Mouse (Mus musculus) ES-Bruce4 (cell line): Measurements from ENCODE around the gene Slc25a39. TPM values are rescaled to one million over a fixed set of nuclear protein-coding genes. Genes with fewer than 3 reads are reported as not detected.

Experiments
- H3K27ac ChIP-seq: 2 replicates; pipeline ENCODE4 v1.5.1; 2012; ENCODE audit warnings: low read length, inconsistent platforms; ENCODE audit not compliant: insufficient read depth
- H3K27me3 ChIP-seq: 2 replicates; pipeline ENCODE4 v1.6.1; 2012; ENCODE audit warnings: mild to moderate bottlenecking, low read length, inconsistent platforms; ENCODE audit not compliant: control insufficient read depth, poor library complexity, insufficient read depth, severe bottlenecking
- H3K36me3 ChIP-seq: 2 replicates; pipeline ENCODE4 v1.6.1; 2012; ENCODE audit warnings: inconsistent platforms, mild to moderate bottlenecking, low read length, moderate library complexity; ENCODE audit not compliant: control insufficient read depth, poor library complexity, insufficient read depth, severe bottlenecking
- H3K4me1 ChIP-seq: one replicate; pipeline ENCODE4 v1.8.1; 2011; ENCODE audit warnings: low read length; ENCODE audit not compliant: control insufficient read depth, insufficient read depth
- H3K4me3 ChIP-seq: 2 replicates; pipeline ENCODE4 v1.5.1; 2011; ENCODE audit warnings: low read depth, mild to moderate bottlenecking, low read length
- H3K9ac ChIP-seq: 2 replicates; pipeline ENCODE4 v1.6.1; 2012; ENCODE audit warnings: low read depth, mild to moderate bottlenecking, inconsistent platforms; ENCODE audit not compliant: poor library complexity, severe bottlenecking
- H3K9me3 ChIP-seq: replicated peaks from 2 replicates; pipeline ENCODE4 v1.6.1; 2012; ENCODE audit warnings: mild to moderate bottlenecking, low read length, inconsistent platforms; ENCODE audit not compliant: control insufficient read depth, poor library complexity, insufficient read depth, severe bottlenecking
- CTCF ChIP-seq: IDR thresholded peaks from one replicate; pipeline ENCODE4 v1.8.1; 2011; ENCODE audit warnings: low read depth, low read length
- EP300 ChIP-seq: IDR thresholded peaks from 2 replicates; pipeline ENCODE4 v1.6.1; 2011; ENCODE audit warnings: low read depth, low read length; ENCODE audit not compliant: insufficient read depth
- POLR2A ChIP-seq: IDR thresholded peaks from one replicate; pipeline ENCODE4 v1.8.1; 2011; ENCODE audit warnings: low read length; ENCODE audit not compliant: insufficient read depth
- polyA plus RNA-seq: library from polyadenylated mRNA; stranded (reverse); fragments of >200 nt; gene quantifications from 2 replicates; pipeline ENCODE4 v1.2.4, GENCODE M21; 2011; ENCODE audit warnings: low read depth; ENCODE audit not compliant: missing spikeins, insufficient read depth, insufficient read length

Gene Slc25a39
- polyA plus RNA-seq, 1 experiment = 284 TPM

GRCm38 (mm10) chr11:102364570-102365371 lies 43.0 kb downstream of the Slc25a39 start:
- no peaks in the 10 kb centered on the region for H3K36me3 ChIP-seq
- no peaks in the 10 kb centered on the region for H3K9me3 ChIP-seq
- no peak for TF ChIP-seq EP300
- TF ChIP-seq POLR2A = no peak
- no peak for TF ChIP-seq CTCF
- no peak overlapping the region for H3K9ac ChIP-seq
- H3K4me3 ChIP-seq = no peak overlapping the region
- no peak overlapping the region for H3K27ac ChIP-seq
- H3K4me1 ChIP-seq = peaks cover 3% of the 10 kb centered on the region
- H3K27me3 ChIP-seq = no peaks in the 10 kb centered on the region

GRCm38 (mm10) chr11:102363623-102364022 lies 44.1 kb downstream of the Slc25a39 start:
- no peak overlapping the region for H3K4me3 ChIP-seq

GRCm38 (mm10) chr11:102361776-102362495 lies 45.8 kb downstream of the Slc25a39 start:
- TF ChIP-seq CTCF (no peak), EP300 (no peak), POLR2A (no peak)
- Histone ChIP-seq H3K4me1 (no peaks in the 10 kb centered on the region), H3K27me3 (no peaks in the 10 kb centered on the region), H3K27ac (no peak overlapping the region), H3K36me3 (no peaks in the 10 kb centered on the region), H3K9ac (no peak overlapping the region), H3K9me3 (no peaks in the 10 kb centered on the region), H3K4me3 (no peak overlapping the region)

More at GRCm38 (mm10) chr11:102363623-102364022, 44.1 kb downstream of the Slc25a39 start:
- Histone ChIP-seq H3K36me3 (no peaks in the 10 kb centered on the region), H3K9ac (no peak overlapping the region), H3K4me1 (peaks cover 3% of the 10 kb centered on the region), H3K9me3 (no peaks in the 10 kb centered on the region), H3K27me3 (no peaks in the 10 kb centered on the region), H3K27ac (no peak overlapping the region)
- TF ChIP-seq EP300 (no peak), CTCF (no peak), POLR2A (no peak)

- no peak overlapping the region for H3K27ac ChIP-seq
- H3K9me3 ChIP-seq = no peaks in the 10 kb centered on the region
- TF ChIP-seq CTCF = no peak
- no peak for TF ChIP-seq EP300
- TF ChIP-seq POLR2A = no peak
- H3K36me3 ChIP-seq = no peaks in the 10 kb centered on the region
- no peak overlapping the region for H3K4me3 ChIP-seq
- no peaks in the 10 kb centered on the region for H3K27me3 ChIP-seq
- H3K4me1 ChIP-seq = no peaks in the 10 kb centered on the region
- no peak overlapping the region for H3K9ac ChIP-seq
Observed at GRCm38 (mm10) chr11:102358365-102358764, 49.4 kb downstream of the Slc25a39 start.

- no peaks in the 10 kb centered on the region for H3K27me3 ChIP-seq
- peak overlapping the region; percentile 45; the same call in 1 of the 2 replicates for H3K9ac ChIP-seq
- H3K4me3 ChIP-seq = peak overlapping the region; percentile 51
Observed at GRCm38 (mm10) chr11:102356636-102357350, 51.0 kb downstream of the Slc25a39 start.

More at GRCm38 (mm10) chr11:102356636-102357350, 51.0 kb downstream of the Slc25a39 start:
- peaks cover 9% of the 10 kb centered on the region for H3K4me1 ChIP-seq
- H3K9me3 ChIP-seq = no peaks in the 10 kb centered on the region
- H3K36me3 ChIP-seq = no peaks in the 10 kb centered on the region
- TF ChIP-seq POLR2A (no peak), EP300 (no peak), CTCF (no peak)
- no peak overlapping the region for H3K27ac ChIP-seq
